Mouse (Mus musculus) forebrain, embryonic 10.5 days (tissue): ENCODE data around the gene Arhgap20. TPM values are rescaled to one million over a fixed set of nuclear protein-coding genes. Genes with fewer than 3 reads are reported as not detected.

Experiments
- DNase-seq: peaks from one replicate; pipeline ENCODE4 v3.0.0-alpha.2; 2017; ENCODE audit warnings: low spot score; ENCODE audit errors: extremely low spot score
- H3K27ac ChIP-seq: fragments of 300-500 bp; sonication (generic); 2 replicates; pipeline ENCODE4 v1.5.1; 2016; ENCODE audit warnings: mild to moderate bottlenecking
- H3K27me3 ChIP-seq: fragments of 300-500 bp; sonication (generic); 2 replicates; pipeline ENCODE4 v1.6.1; 2016; ENCODE audit warnings: mild to moderate bottlenecking; ENCODE audit not compliant: poor library complexity, severe bottlenecking
- H3K36me3 ChIP-seq: fragments of 300-500 bp; sonication (generic); replicated peaks from 2 replicates; pipeline ENCODE4 v1.6.1; 2016; ENCODE audit warnings: mild to moderate bottlenecking, moderate library complexity
- H3K4me1 ChIP-seq: fragments of 300-500 bp; sonication (generic); 2 replicates; pipeline ENCODE4 v1.6.1; 2016
- H3K4me3 ChIP-seq: fragments of 300-500 bp; sonication (generic); 2 replicates; pipeline ENCODE4 v1.5.1; 2016; ENCODE audit warnings: mild to moderate bottlenecking, moderate library complexity
- H3K9me3 ChIP-seq: fragments of 300-500 bp; sonication (generic); 2 replicates; pipeline ENCODE4 v1.6.1; 2016; ENCODE audit warnings: mild to moderate bottlenecking, moderate library complexity
- WGBS: fragments of 180-500 bp; shearing (Covaris S2); methylation state at CpG from one replicate; pipeline ENCODE4 v1.1.7; 2016; 5-methylcytosine and 5-hydroxymethylcytosine counted together
- polyA plus RNA-seq: library from polyadenylated mRNA; unstranded; fragments of >200 nt; fragmentation: Nextera tagmentation; extraction: Ambion mirVana; gene quantifications from 2 replicates; pipeline ENCODE4 v1.2.1, GENCODE M21; 2016

Gene Arhgap20
- polyA plus RNA-seq, 1 experiment from 2014 or later = 2.8 TPM

GRCm38 (mm10) chr9:51824516-51824915 lies 59.4 kb downstream of the Arhgap20 start:
- Histone ChIP-seq H3K36me3 (no peaks in the 10 kb centered on the region), H3K9me3 (no peaks in the 10 kb centered on the region), H3K27ac (no peak overlapping the region), H3K4me3 (no peak overlapping the region), H3K27me3 (no peaks in the 10 kb centered on the region), H3K4me1 (no peaks in the 10 kb centered on the region)
- DNase-seq = no peak
- WGBS = 91% methylated on average over 7 of the region's 7 CpGs

GRCm38 (mm10) chr9:51831596-51831995 lies 66.5 kb downstream of the Arhgap20 start:
- no peak overlapping the region for H3K4me3 ChIP-seq
- WGBS = 73% methylated on average over 11 of the region's 11 CpGs

GRCm38 (mm10) chr9:51832368-51832767 lies 67.2 kb downstream of the Arhgap20 start:
- H3K9me3 ChIP-seq = no peaks in the 10 kb centered on the region
- H3K27ac ChIP-seq = no peak overlapping the region
- no peaks in the 10 kb centered on the region for H3K27me3 ChIP-seq
- no peaks in the 10 kb centered on the region for H3K36me3 ChIP-seq
- WGBS = 91% methylated on average over 5 of the region's 5 CpGs
- H3K4me3 ChIP-seq = no peak overlapping the region
- no peak for DNase-seq
- no peaks in the 10 kb centered on the region for H3K4me1 ChIP-seq

More at GRCm38 (mm10) chr9:51831596-51831995, 66.5 kb downstream of the Arhgap20 start:
- Histone ChIP-seq H3K9me3 (no peaks in the 10 kb centered on the region), H3K27me3 (no peaks in the 10 kb centered on the region), H3K27ac (no peak overlapping the region), H3K4me1 (no peaks in the 10 kb centered on the region), H3K36me3 (no peaks in the 10 kb centered on the region)
- no peak for DNase-seq

- no peaks in the 10 kb centered on the region for H3K27me3 ChIP-seq
- H3K4me1 ChIP-seq = no peaks in the 10 kb centered on the region
- H3K4me3 ChIP-seq = no peak overlapping the region
- no peaks in the 10 kb centered on the region for H3K36me3 ChIP-seq
- WGBS = 79% methylated on average over 7 of the region's 7 CpGs
- no peaks in the 10 kb centered on the region for H3K9me3 ChIP-seq
- H3K27ac ChIP-seq = no peak overlapping the region
- DNase-seq = no peak
Measured at GRCm38 (mm10) chr9:51837716-51838115, 72.6 kb downstream of the Arhgap20 start.

- H3K27ac ChIP-seq = no peak overlapping the region
- no peak overlapping the region for H3K4me3 ChIP-seq
- no peaks in the 10 kb centered on the region for H3K27me3 ChIP-seq
- H3K4me1 ChIP-seq = no peaks in the 10 kb centered on the region
- H3K9me3 ChIP-seq = no peaks in the 10 kb centered on the region
- 86% methylated on average over 4 of the region's 4 CpGs for WGBS
- DNase-seq = no peak
- no peaks in the 10 kb centered on the region for H3K36me3 ChIP-seq
Measured at GRCm38 (mm10) chr9:51843216-51843615, 78.1 kb downstream of the Arhgap20 start.

GRCm38 (mm10) chr9:51845796-51846195 lies 80.7 kb downstream of the Arhgap20 start:
- Histone ChIP-seq H3K27me3 (no peaks in the 10 kb centered on the region), H3K4me3 (no peak overlapping the region), H3K27ac (no peak overlapping the region), H3K36me3 (no peaks in the 10 kb centered on the region), H3K4me1 (no peaks in the 10 kb centered on the region), H3K9me3 (no peaks in the 10 kb centered on the region)
- WGBS = 91% methylated on average over 10 of the region's 10 CpGs
- DNase-seq = no peak

GRCm38 (mm10) chr9:51853772-51854171 lies 88.6 kb downstream of the Arhgap20 start:
- Histone ChIP-seq H3K27me3 (no peaks in the 10 kb centered on the region), H3K4me1 (no peaks in the 10 kb centered on the region), H3K9me3 (no peaks in the 10 kb centered on the region), H3K36me3 (no peaks in the 10 kb centered on the region), H3K27ac (no peak overlapping the region), H3K4me3 (no peak overlapping the region)
- 89% methylated on average over 5 of the region's 5 CpGs for WGBS
- no peak for DNase-seq

GRCm38 (mm10) chr9:51864273-51864672 lies 99.1 kb downstream of the Arhgap20 start:
- no peak overlapping the region for H3K27ac ChIP-seq
- 90% methylated on average over 3 of the region's 3 CpGs for WGBS

GRCm38 (mm10) chr9:51866634-51867033 lies 101.5 kb downstream of the Arhgap20 start:
- Histone ChIP-seq H3K27me3 (no peaks in the 10 kb centered on the region), H3K27ac (no peak overlapping the region), H3K9me3 (no peaks in the 10 kb centered on the region), H3K4me3 (no peak overlapping the region), H3K36me3 (no peaks in the 10 kb centered on the region), H3K4me1 (peaks cover 6% of the 10 kb centered on the region)
- no peak for DNase-seq
- WGBS = 60% methylated on average over 4 of the region's 4 CpGs

More at GRCm38 (mm10) chr9:51864273-51864672, 99.1 kb downstream of the Arhgap20 start:
- peaks cover 6% of the 10 kb centered on the region for H3K4me1 ChIP-seq
- no peak for DNase-seq
- no peaks in the 10 kb centered on the region for H3K9me3 ChIP-seq
- H3K36me3 ChIP-seq = no peaks in the 10 kb centered on the region
- no peak overlapping the region for H3K4me3 ChIP-seq
- H3K27me3 ChIP-seq = no peaks in the 10 kb centered on the region

GRCm38 (mm10) chr9:51869056-51869455 lies 103.9 kb downstream of the Arhgap20 start:
- Histone ChIP-seq H3K4me1 (peaks cover 6% of the 10 kb centered on the region), H3K9me3 (no peaks in the 10 kb centered on the region), H3K4me3 (no peak overlapping the region), H3K27me3 (no peaks in the 10 kb centered on the region), H3K36me3 (no peaks in the 10 kb centered on the region), H3K27ac (no peak overlapping the region)
- WGBS = 77% methylated on average over 4 of the region's 4 CpGs
- DNase-seq = no peak

- H3K4me3 ChIP-seq = no peak overlapping the region
- no peaks in the 10 kb centered on the region for H3K27me3 ChIP-seq
- DNase-seq = no peak
- no peaks in the 10 kb centered on the region for H3K9me3 ChIP-seq
- WGBS = 73% methylated on average over 4 of the region's 4 CpGs
- peaks cover 4% of the 10 kb centered on the region; the same call in 1 of the 2 replicates for H3K4me1 ChIP-seq
- no peak overlapping the region for H3K27ac ChIP-seq
- no peaks in the 10 kb centered on the region for H3K36me3 ChIP-seq
Measured at GRCm38 (mm10) chr9:51874348-51874747, 109.2 kb downstream of the Arhgap20 start.

- WGBS = 90% methylated on average over 20 of the region's 20 CpGs
- Histone ChIP-seq H3K4me1 (peaks cover 4% of the 10 kb centered on the region; the same call in 1 of the 2 replicates), H3K36me3 (no peaks in the 10 kb centered on the region), H3K9me3 (no peaks in the 10 kb centered on the region), H3K27me3 (no peaks in the 10 kb centered on the region), H3K27ac (no peak overlapping the region), H3K4me3 (no peak overlapping the region)
- DNase-seq = no peak
Measured at GRCm38 (mm10) chr9:51875531-51875930, 110.4 kb downstream of the Arhgap20 start.

- Histone ChIP-seq H3K27me3 (no peaks in the 10 kb centered on the region), H3K4me3 (no peak overlapping the region), H3K4me1 (peaks cover 4% of the 10 kb centered on the region; the same call in 1 of the 2 replicates), H3K27ac (no peak overlapping the region), H3K9me3 (no peaks in the 10 kb centered on the region), H3K36me3 (no peaks in the 10 kb centered on the region)
- WGBS = 53% methylated on average over 4 of the region's 4 CpGs
- no peak for DNase-seq
Measured at GRCm38 (mm10) chr9:51881386-51881785, 116.2 kb downstream of the Arhgap20 start.

GRCm38 (mm10) chr9:51881881-51882280 lies 116.7 kb downstream of the Arhgap20 start:
- no peak for DNase-seq
- Histone ChIP-seq H3K4me3 (no peak overlapping the region), H3K27me3 (no peaks in the 10 kb centered on the region), H3K36me3 (no peaks in the 10 kb centered on the region), H3K4me1 (peaks cover 4% of the 10 kb centered on the region; the same call in 1 of the 2 replicates), H3K9me3 (no peaks in the 10 kb centered on the region), H3K27ac (no peak overlapping the region)
- WGBS = 81% methylated on average over 4 of the region's 4 CpGs
